Mouse (Mus musculus): ENCODE data around the gene Ndrg3. TPM values are rescaled to one million over a fixed set of nuclear protein-coding genes. Genes with fewer than 3 reads are reported as not detected.

Gene Ndrg3
- 100 to 1,000 TPM; 457 to 473 TPM for total RNA-seq (2021)
- long read RNA-seq, experiment 1, transcript Ndrg3-202 (16 exons, 2,586 nt), result major isoform, 395 of 583 reads
- long read RNA-seq, experiment 1, transcript Ndrg3-201 (17 exons, 2,612 nt), result minor isoform, 57 of 583 reads
- long read RNA-seq, experiment 1, partial matches to known transcripts, result 47 of 583 reads
- long read RNA-seq, experiment 1, other reads (novel, unspliced or antisense), result 84 of 583 reads
- long read RNA-seq, experiment 2, transcript Ndrg3-201 (17 exons, 2,612 nt), result minor isoform, 36 of 466 reads
- long read RNA-seq, experiment 2, transcript Ndrg3-202 (16 exons, 2,586 nt), result major isoform, 325 of 466 reads
- long read RNA-seq, experiment 2, partial matches to known transcripts, result 27 of 466 reads
- long read RNA-seq, experiment 2, other reads (novel, unspliced or antisense), result 78 of 466 reads

GRCm38 (mm10) chr2:156991470-156992319, at the start of gene Ndrg3:
Ndrg3 (minus strand) TSS chr2:156992056.
- DNase-seq (ENCODE audit: extremely low spot score in 1 of 2, low spot score in 2 of 2), result peak; percentile 96 to 98
- Histone ChIP-seq H3K27ac (peak within 1 kb of the TSS; percentile 97), H3K4me3 (peak within 1 kb of the TSS; percentile 86)
- intact Hi-C loops (cut with DNase I), result loop anchor here (1.0 to 2.0 kb wide), 2 partner anchors 51 to 88 kb away; partner anchors contain the start of gene Soga1
- peak; percentile 55 for TF ChIP-seq CTCF (IDR thresholded peaks at IDR 0.05)

- intact Hi-C loops (cut with DNase I), result loop anchor here (5.0 kb wide), 1 partner anchor 36 kb away; the partner anchor contains the start of gene Soga1
- no peak for DNase-seq (ENCODE audit: extremely low spot score in 1 of 2, low spot score in 2 of 2)
- TF ChIP-seq CTCF (IDR thresholded peaks at IDR 0.05), result no peak
- Histone ChIP-seq H3K4me3 (no peak overlapping the region), H3K27ac (no peak overlapping the region)
These were observed 49.6 kb upstream of the Ndrg3 start for GRCm38 (mm10) chr2:157041421-157041820.

GRCm38 (mm10) chr2:157040649-157041046, 48.8 kb upstream of the Ndrg3 start:
- no peak overlapping the region for H3K4me3 ChIP-seq
- H3K27ac ChIP-seq, result no peak overlapping the region
- no peak for TF ChIP-seq CTCF (IDR thresholded peaks at IDR 0.05)
- DNase-seq (ENCODE audit: extremely low spot score in 1 of 2, low spot score in 2 of 2), result no peak
- intact Hi-C loops (cut with DNase I), result loop anchor here (5.0 kb wide), 1 partner anchor 37 kb away; the partner anchor contains the start of gene Soga1

- no peak overlapping the region for H3K27ac ChIP-seq
- intact Hi-C loops (cut with DNase I), result loop anchor here (5.0 to 10.0 kb wide), 2 partner anchors 37 to 235 kb away; partner anchors contain the start of gene Soga1
- no peak overlapping the region for H3K4me3 ChIP-seq
- TF ChIP-seq CTCF (IDR thresholded peaks at IDR 0.05), result peak; percentile 18
- no peak for DNase-seq (ENCODE audit: extremely low spot score in 1 of 2, low spot score in 2 of 2)
These were observed 48.2 kb upstream of the Ndrg3 start for GRCm38 (mm10) chr2:157039900-157040648.

- no peak for DNase-seq (ENCODE audit: extremely low spot score in 1 of 2, low spot score in 2 of 2)
- TF ChIP-seq CTCF (IDR thresholded peaks at IDR 0.05), result no peak
- no peak overlapping the region for H3K27ac ChIP-seq
- no peak overlapping the region for H3K4me3 ChIP-seq
- intact Hi-C loops (cut with DNase I), result loop anchor here (10.0 kb wide), 1 partner anchor 233 kb away; no protein-coding TSS in a partner anchor
These were observed 45.4 kb upstream of the Ndrg3 start for GRCm38 (mm10) chr2:157037303-157037702.

GRCm38 (mm10) chr2:157036400-157036799, 44.5 kb upstream of the Ndrg3 start:
- intact Hi-C loops (cut with DNase I), result loop anchor here (10.0 kb wide), 1 partner anchor 232 kb away; no protein-coding TSS in a partner anchor
- H3K27ac ChIP-seq, result no peak overlapping the region
- no peak overlapping the region for H3K4me3 ChIP-seq
- no peak; the same call in 1 of the 2 replicates for TF ChIP-seq CTCF (IDR thresholded peaks at IDR 0.05)
- DNase-seq (ENCODE audit: extremely low spot score in 1 of 2, low spot score in 2 of 2), result no peak

- Histone ChIP-seq H3K27ac (no peak overlapping the region), H3K4me3 (no peak overlapping the region)
- intact Hi-C loops (cut with DNase I), result loop anchor here (10.0 kb wide), 1 partner anchor 231 kb away; no protein-coding TSS in a partner anchor
- no peak for TF ChIP-seq CTCF (IDR thresholded peaks at IDR 0.05)
- DNase-seq (ENCODE audit: extremely low spot score in 1 of 2, low spot score in 2 of 2), result no peak
These were observed 43.5 kb upstream of the Ndrg3 start for GRCm38 (mm10) chr2:157035371-157035770.

GRCm38 (mm10) chr2:157030804-157031203, 38.9 kb upstream of the Ndrg3 start:
- TF ChIP-seq CTCF (IDR thresholded peaks at IDR 0.05), result peak; percentile 88
- DNase-seq (ENCODE audit: extremely low spot score in 1 of 2, low spot score in 2 of 2), result peak; percentile 83 to 88
- no peak overlapping the region for H3K4me3 ChIP-seq
- intact Hi-C loops (cut with DNase I), result loop anchor here (2.0 to 10.0 kb wide), 2 partner anchors 64 to 226 kb away; no protein-coding TSS in a partner anchor
- H3K27ac ChIP-seq, result no peak overlapping the region

GRCm38 (mm10) chr2:157028261-157028660, 36.4 kb upstream of the Ndrg3 start:
- intact Hi-C loops (cut with DNase I), result loop anchor here (10.0 kb wide), 1 partner anchor 243 kb away; no protein-coding TSS in a partner anchor

GRCm38 (mm10) chr2:157027106-157028008, 35.5 kb upstream of the Ndrg3 start:
- TF ChIP-seq CTCF (IDR thresholded peaks at IDR 0.05), result no peak; the same call in 1 of the 2 replicates
- intact Hi-C loops (cut with DNase I), result loop anchor here (10.0 kb wide), 1 partner anchor 243 kb away; no protein-coding TSS in a partner anchor
- Histone ChIP-seq H3K27ac (no peak overlapping the region), H3K4me3 (no peak overlapping the region)
- DNase-seq (ENCODE audit: extremely low spot score in 1 of 2, low spot score in 2 of 2), result peak in 1 of 2 experiments; percentile 48

More at GRCm38 (mm10) chr2:157028261-157028660, 36.4 kb upstream of the Ndrg3 start:
- H3K27ac ChIP-seq, result no peak overlapping the region
- no peak overlapping the region for H3K4me3 ChIP-seq
- no peak for DNase-seq (ENCODE audit: extremely low spot score in 1 of 2, low spot score in 2 of 2)
- TF ChIP-seq CTCF (IDR thresholded peaks at IDR 0.05), result no peak

Data from left cerebral cortex, adult 2 months (tissue).